Mouse (Mus musculus): ENCODE data around the gene Ifngr1. TPM values are rescaled to one million over a fixed set of nuclear protein-coding genes. Genes with fewer than 3 reads are reported as not detected.

Gene Ifngr1
- total and polyA plus RNA-seq, 3 experiments: 15.4 to 18.6 TPM; not detected in 1

DNA sequence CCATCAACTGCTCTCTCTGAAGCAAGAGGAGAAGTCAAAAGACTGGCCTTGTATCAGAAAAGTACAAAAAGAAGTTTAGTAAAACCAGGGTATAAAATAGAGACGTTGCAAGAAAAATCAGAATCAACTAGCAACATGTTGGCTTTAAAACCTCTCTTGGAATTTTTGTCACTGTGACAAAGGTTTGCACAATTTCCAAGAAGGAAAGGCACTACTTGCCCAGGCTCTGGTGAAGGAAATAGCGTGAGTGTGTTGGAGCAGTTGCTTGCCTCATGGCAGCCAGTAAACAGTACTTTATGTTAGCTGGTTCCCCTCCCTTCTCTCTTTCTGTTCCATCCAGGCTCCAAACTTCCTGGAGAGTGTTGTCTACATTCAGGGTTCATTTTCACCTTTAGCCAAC is 43.3 kb upstream of the Ifngr1 start:
- DNase-seq (ENCODE audit: low read depth, low spot score): no peak
- Histone ChIP-seq H3K27ac (ENCODE audit: control insufficient read depth, low read depth, low read length) (no peak overlapping the region), H3K4me1 (ENCODE audit: control insufficient read depth in 1 of 2, insufficient read depth in 2 of 2, low read length in 2 of 2) (no peaks in the 10 kb centered on the region), H3K36me3 (ENCODE audit: control insufficient read depth in 1 of 2, insufficient read depth in 2 of 2, low read length in 2 of 2) (no peaks in the 10 kb centered on the region), H3K79me2 (ENCODE audit: control insufficient read depth, insufficient read depth, low read length, poor library complexity) (no peaks in the 10 kb centered on the region), H3K27me3 (ENCODE audit: control insufficient read depth in 1 of 2, insufficient read depth in 2 of 2, low read length in 2 of 2) (no peaks in the 10 kb centered on the region; a peak in 3 of 4 replicates), H3K4me3 (ENCODE audit: control insufficient read depth in 1 of 2, insufficient read depth in 1 of 2, low read depth in 2 of 2, low read length in 2 of 2) (no peak overlapping the region), H3K9me3 (replicated peaks; ENCODE audit: insufficient read depth, low read length) (no peaks in the 10 kb centered on the region), H3K9ac (ENCODE audit: control insufficient read depth, low read depth, low read length, poor library complexity, severe bottlenecking) (no peak overlapping the region)
- TF ChIP-seq UBTF (IDR thresholded peaks at IDR 0.05; ENCODE audit: borderline replicate concordance, insufficient read depth, low read depth, low read length) (no peak), RCOR1 (IDR thresholded peaks at IDR 0.05; ENCODE audit: low read depth, low read length) (no peak), KAT2A (conservative IDR thresholded peaks at IDR 0.05; ENCODE audit: low read depth, low read length) (no peak), ZC3H11A (IDR thresholded peaks at IDR 0.05; ENCODE audit: low read depth, low read length) (no peak), POLR2AphosphoS5 (IDR thresholded peaks at IDR 0.05; ENCODE audit: borderline replicate concordance, low read depth, low read length) (no peak), MXI1 (IDR thresholded peaks at IDR 0.05; ENCODE audit: low read depth, low read length) (no peak), USF1 (IDR thresholded peaks at IDR 0.05; ENCODE audit: low read depth, low read length) (no peak)

DNA sequence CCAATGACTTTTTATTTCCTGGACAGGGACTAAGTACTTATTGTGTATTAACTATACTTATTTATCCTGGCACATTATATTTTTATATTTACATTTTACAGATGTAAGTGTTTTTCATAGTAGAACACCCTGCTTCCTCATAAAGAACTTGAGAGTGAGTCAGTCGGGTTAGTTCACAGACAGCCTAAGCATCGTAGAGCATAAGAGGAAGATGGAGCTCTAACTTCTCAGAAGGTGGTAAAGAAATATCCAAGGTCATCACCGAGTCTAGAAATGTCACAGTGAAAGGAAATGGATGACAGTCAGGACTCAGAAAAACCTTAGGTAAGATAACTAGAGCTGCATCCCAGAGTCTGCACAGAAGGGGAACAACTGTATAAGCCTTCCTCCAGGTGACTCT is 40.2 kb upstream of the Ifngr1 start:
- no peak overlapping the region for H3K9ac ChIP-seq (ENCODE audit: control insufficient read depth, low read depth, low read length, poor library complexity, severe bottlenecking)
- H3K36me3 ChIP-seq (ENCODE audit: control insufficient read depth in 1 of 2, insufficient read depth in 2 of 2, low read length in 2 of 2): no peaks in the 10 kb centered on the region
- H3K4me3 ChIP-seq (ENCODE audit: control insufficient read depth in 1 of 2, insufficient read depth in 1 of 2, low read depth in 2 of 2, low read length in 2 of 2): no peak overlapping the region
- no peaks in the 10 kb centered on the region for H3K4me1 ChIP-seq (ENCODE audit: control insufficient read depth in 1 of 2, insufficient read depth in 2 of 2, low read length in 2 of 2)
- DNase-seq (ENCODE audit: low read depth, low spot score): no peak
- H3K79me2 ChIP-seq (ENCODE audit: control insufficient read depth, insufficient read depth, low read length, poor library complexity): no peaks in the 10 kb centered on the region
- no peaks in the 10 kb centered on the region; a peak in 3 of 4 replicates for H3K27me3 ChIP-seq (ENCODE audit: control insufficient read depth in 1 of 2, insufficient read depth in 2 of 2, low read length in 2 of 2)
- no peak overlapping the region for H3K27ac ChIP-seq (ENCODE audit: control insufficient read depth, low read depth, low read length)
- H3K9me3 ChIP-seq (replicated peaks; ENCODE audit: insufficient read depth, low read length): no peaks in the 10 kb centered on the region
- TF ChIP-seq ZNF384 (IDR thresholded peaks at IDR 0.05; ENCODE audit: low read depth, low read length) (no peak), E2F4 (IDR thresholded peaks at IDR 0.05; ENCODE audit: borderline replicate concordance, low read depth, low read length) (no peak), RCOR1 (IDR thresholded peaks at IDR 0.05; ENCODE audit: low read depth, low read length) (no peak), MYC (IDR thresholded peaks at IDR 0.05; ENCODE audit: low read depth, low read length) (no peak), HCFC1 (IDR thresholded peaks at IDR 0.05; ENCODE audit: low read depth, low read length) (no peak), USF2 (IDR thresholded peaks at IDR 0.05; ENCODE audit: borderline replicate concordance in 1 of 2, insufficient read depth in 1 of 2, low read depth in 1 of 2, low read length in 2 of 2) (no peak), CHD1 (IDR thresholded peaks at IDR 0.05; ENCODE audit: low read depth, low read length) (no peak), MAFK (IDR thresholded peaks at IDR 0.05; ENCODE audit: borderline replicate concordance, low read depth, low read length) (no peak), MAZ (IDR thresholded peaks at IDR 0.05; ENCODE audit: low read depth, low read length) (no peak), NRF1 (IDR thresholded peaks at IDR 0.05; ENCODE audit: insufficient read depth, low read depth, low read length, poor library complexity, severe bottlenecking) (no peak), TBP (IDR thresholded peaks at IDR 0.05; ENCODE audit: low read depth, low read length) (no peak), BHLHE40 (IDR thresholded peaks at IDR 0.05; ENCODE audit: borderline replicate concordance, low read depth, low read length) (no peak), ZKSCAN1 (IDR thresholded peaks at IDR 0.05; ENCODE audit: low read depth, low read length) (no peak), ZMIZ1 (IDR thresholded peaks at IDR 0.05; ENCODE audit: low read depth, low read length) (no peak), JUND (IDR thresholded peaks at IDR 0.05; ENCODE audit: low read depth, low read length) (no peak), POLR2AphosphoS2 (IDR thresholded peaks at IDR 0.05; ENCODE audit: low read length) (no peak), TCF12 (IDR thresholded peaks at IDR 0.05; ENCODE audit: low read depth, low read length) (no peak), POLR2AphosphoS5 (IDR thresholded peaks at IDR 0.05; ENCODE audit: borderline replicate concordance, low read depth, low read length) (no peak)

Measured in MEL (cell line).